Mouse (Mus musculus): ENCODE data around the gene Mex3a. TPM values are rescaled to one million over a fixed set of nuclear protein-coding genes. Genes with fewer than 3 reads are reported as not detected.

Gene Mex3a
- 26.4 and 28.6 TPM in 2 replicates for polyA plus RNA-seq (2015; fragmentation: Nextera tagmentation; extraction: Ambion mirVana)

DNA sequence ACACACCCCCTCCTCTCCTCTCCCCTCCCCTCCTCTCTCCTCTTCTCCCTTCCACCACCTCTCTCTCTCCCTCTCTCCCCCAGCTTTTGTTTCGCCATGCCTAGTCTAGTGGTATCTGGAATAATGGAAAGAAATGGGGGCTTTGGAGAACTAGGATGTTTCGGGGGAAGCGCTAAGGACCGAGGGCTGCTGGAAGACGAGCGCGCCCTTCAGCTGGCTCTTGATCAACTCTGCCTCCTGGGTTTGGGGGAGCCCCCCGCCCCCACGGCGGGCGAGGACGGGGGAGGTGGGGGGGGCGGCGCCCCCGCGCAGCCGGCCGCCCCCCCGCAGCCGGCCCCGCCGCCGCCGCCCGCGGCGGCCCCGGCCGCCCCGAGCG, at the start of gene Mex3a:
Gene Mex3a (plus strand): TSS at position 97 of the 376 bp plus-strand sequence.
- peak within 1 kb of the TSS; percentile 98 for H3K27ac ChIP-seq (replicated peaks)
- WGBS: 0% methylated on average over 7 of the region's 31 CpGs
- no peak for ATAC-seq (ENCODE audit: low FRiP score, low read depth)
- H3K9ac ChIP-seq: peak within 1 kb of the TSS; percentile 91
- peak within 1 kb of the TSS; percentile 90 for H3K4me2 ChIP-seq
- H3K36me3 ChIP-seq: peaks cover 10% of the 10 kb centered on the region
- H3K9me3 ChIP-seq: no peaks in the 10 kb centered on the region
- peak within 1 kb of the TSS; percentile 81 for H3K4me3 ChIP-seq
- no peaks in the 10 kb centered on the region for H3K27me3 ChIP-seq
- peaks cover 70% of the 10 kb centered on the region for H3K4me1 ChIP-seq (replicated peaks)

- no peak overlapping the region for H3K4me3 ChIP-seq
- 85% methylated on average over 8 of the region's 8 CpGs for WGBS
- H3K36me3 ChIP-seq: peaks cover 24% of the 10 kb centered on the region
- H3K27me3 ChIP-seq: peaks cover 50% of the 10 kb centered on the region
- no peak overlapping the region for H3K9ac ChIP-seq
- H3K4me2 ChIP-seq: no peak overlapping the region
- no peak overlapping the region for H3K27ac ChIP-seq (replicated peaks)
- no peaks in the 10 kb centered on the region; the same call in 1 of the 2 replicates for H3K4me1 ChIP-seq (replicated peaks)
- no peaks in the 10 kb centered on the region for H3K9me3 ChIP-seq
- no peak for ATAC-seq (ENCODE audit: low FRiP score, low read depth)
Observed at GRCm38 (mm10) chr3:88483141-88483540, 49.1 kb upstream of the Mex3a start.

GRCm38 (mm10) chr3:88483621-88484020, 48.6 kb upstream of the Mex3a start:
- WGBS: 5% methylated on average over 5 of the region's 5 CpGs
- Histone ChIP-seq H3K4me1 (replicated peaks) (no peaks in the 10 kb centered on the region; the same call in 1 of the 2 replicates), H3K4me2 (no peak overlapping the region), H3K27me3 (peaks cover 50% of the 10 kb centered on the region), H3K36me3 (peaks cover 24% of the 10 kb centered on the region), H3K9me3 (no peaks in the 10 kb centered on the region), H3K9ac (no peak overlapping the region), H3K27ac (replicated peaks) (no peak overlapping the region), H3K4me3 (no peak overlapping the region)
- peak; percentile 49 for ATAC-seq (ENCODE audit: low FRiP score, low read depth)

GRCm38 (mm10) chr3:88484597-88485316, 47.4 kb upstream of the Mex3a start:
- no peak overlapping the region for H3K27ac ChIP-seq (replicated peaks)
- 20% methylated on average over 39 of the region's 39 CpGs for WGBS
- no peaks in the 10 kb centered on the region; the same call in 1 of the 2 replicates for H3K4me1 ChIP-seq (replicated peaks)
- H3K36me3 ChIP-seq: peaks cover 24% of the 10 kb centered on the region
- H3K4me2 ChIP-seq: peak overlapping the region; percentile 26
- no peak overlapping the region for H3K9ac ChIP-seq
- no peaks in the 10 kb centered on the region for H3K9me3 ChIP-seq
- H3K27me3 ChIP-seq: peaks cover 50% of the 10 kb centered on the region
- no peak for ATAC-seq (ENCODE audit: low FRiP score, low read depth)
- no peak overlapping the region for H3K4me3 ChIP-seq

DNA sequence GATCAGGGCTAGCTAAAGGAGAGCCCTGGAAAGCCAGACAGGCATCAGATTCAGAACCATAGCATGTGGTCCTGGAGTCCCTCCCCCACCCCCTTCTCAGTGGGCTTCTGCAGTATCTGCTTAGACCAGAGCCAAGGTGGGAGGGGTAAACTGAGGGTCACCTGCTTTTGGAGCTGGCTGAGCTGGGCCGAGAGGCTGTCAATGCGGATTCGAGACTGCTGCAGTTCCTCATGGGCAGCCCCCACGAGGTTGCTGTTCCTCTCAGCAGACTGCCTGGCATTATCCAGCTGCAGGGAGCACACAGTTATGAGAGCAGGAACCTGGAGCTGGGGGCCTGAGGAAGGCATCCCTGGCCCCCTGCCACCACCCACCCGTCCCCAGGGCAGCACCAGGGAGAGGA, 46.2 kb upstream of the Mex3a start:
- Histone ChIP-seq H3K36me3 (peaks cover 24% of the 10 kb centered on the region), H3K9me3 (no peaks in the 10 kb centered on the region), H3K4me1 (replicated peaks) (no peaks in the 10 kb centered on the region; the same call in 1 of the 2 replicates), H3K4me3 (no peak overlapping the region), H3K4me2 (no peak overlapping the region), H3K27me3 (peaks cover 50% of the 10 kb centered on the region), H3K27ac (replicated peaks) (no peak overlapping the region), H3K9ac (no peak overlapping the region)
- WGBS: 70% methylated on average over 5 of the region's 5 CpGs
- no peak for ATAC-seq (ENCODE audit: low FRiP score, low read depth)

DNA sequence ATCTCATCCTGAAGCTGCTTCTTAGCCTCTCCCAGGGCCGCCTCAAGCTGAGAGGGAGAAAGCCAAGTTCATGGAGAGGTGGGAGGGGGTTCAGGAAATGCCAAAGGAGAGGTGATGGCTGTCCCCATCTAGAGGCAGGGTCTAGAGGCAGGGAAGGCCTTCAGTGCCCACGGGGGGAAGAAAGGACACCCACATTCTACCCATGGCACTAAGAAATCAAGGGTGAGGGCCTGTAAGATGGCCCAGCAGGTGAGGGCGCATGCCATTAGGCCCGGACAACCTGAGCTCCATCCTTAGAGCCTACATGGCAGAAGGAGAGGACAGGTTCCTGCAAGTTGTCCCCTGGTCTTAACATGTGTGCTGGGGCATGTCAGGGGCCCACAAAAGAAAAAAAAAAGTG, 45.3 kb upstream of the Mex3a start:
- Histone ChIP-seq H3K4me3 (no peak overlapping the region), H3K27ac (replicated peaks) (no peak overlapping the region), H3K27me3 (peaks cover 50% of the 10 kb centered on the region), H3K9ac (no peak overlapping the region), H3K4me1 (replicated peaks) (no peaks in the 10 kb centered on the region; the same call in 1 of the 2 replicates), H3K36me3 (peaks cover 24% of the 10 kb centered on the region), H3K9me3 (no peaks in the 10 kb centered on the region), H3K4me2 (no peak overlapping the region)
- WGBS: 76% methylated on average over 4 of the region's 4 CpGs
- no peak for ATAC-seq (ENCODE audit: low FRiP score, low read depth)

- Histone ChIP-seq H3K9ac (no peak overlapping the region), H3K4me2 (no peak overlapping the region), H3K27me3 (peaks cover 50% of the 10 kb centered on the region), H3K9me3 (no peaks in the 10 kb centered on the region), H3K4me1 (replicated peaks) (peaks cover 2% of the 10 kb centered on the region), H3K36me3 (peaks cover 24% of the 10 kb centered on the region), H3K27ac (replicated peaks) (no peak overlapping the region), H3K4me3 (no peak overlapping the region)
- ATAC-seq (ENCODE audit: low FRiP score, low read depth): no peak
- WGBS: 78% methylated on average over 1 of the region's 1 CpGs
Observed at GRCm38 (mm10) chr3:88487396-88487795, 44.8 kb upstream of the Mex3a start.

DNA sequence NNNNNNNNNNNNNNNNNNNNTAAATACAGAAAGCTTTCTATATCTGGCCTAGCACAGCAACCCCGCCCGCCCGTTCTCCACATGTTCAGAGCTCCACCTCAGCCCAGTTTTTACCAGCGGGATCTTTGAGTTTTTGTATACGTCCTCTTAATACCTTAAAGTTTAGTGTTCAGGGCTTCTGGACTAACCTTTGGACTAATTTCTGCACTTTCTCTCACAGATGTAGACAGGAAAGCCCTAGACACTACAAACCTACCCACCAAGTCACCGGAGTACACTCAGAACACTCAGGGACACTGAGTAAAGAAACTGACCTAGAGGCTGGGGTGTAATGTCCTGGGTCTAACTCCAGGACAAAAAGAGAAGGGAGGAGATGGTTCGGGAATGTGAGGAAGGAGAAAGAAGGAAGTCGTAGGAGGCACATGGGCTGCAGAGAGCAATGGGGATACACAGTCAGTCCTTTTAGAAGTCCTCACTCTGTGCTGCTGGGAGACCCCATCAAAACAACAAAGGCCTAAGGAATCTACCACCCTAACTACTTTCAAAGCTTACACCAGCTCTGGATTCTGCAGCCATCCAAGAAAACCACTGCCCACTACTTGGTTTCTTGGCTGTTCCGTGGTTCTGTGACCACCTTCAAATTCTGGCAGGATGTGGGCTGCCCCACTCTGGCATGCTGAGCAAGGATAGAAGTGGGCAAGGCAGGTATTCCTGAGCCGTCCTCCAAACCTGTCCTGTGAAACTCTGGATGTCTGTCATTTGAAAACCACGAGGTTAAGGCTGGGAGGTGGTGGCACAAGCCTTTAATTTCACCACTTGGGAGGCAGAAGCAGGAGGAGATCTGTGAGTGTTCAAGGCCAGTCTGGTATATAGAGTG, 38.3 kb upstream of the Mex3a start:
- 82% methylated on average over 11 of the region's 11 CpGs for WGBS
- Histone ChIP-seq H3K4me2 (peak overlapping the region; percentile 57), H3K4me3 (no peak overlapping the region), H3K9ac (no peak overlapping the region), H3K27ac (replicated peaks) (no peak overlapping the region), H3K4me1 (replicated peaks) (peaks cover 18% of the 10 kb centered on the region), H3K27me3 (no peaks in the 10 kb centered on the region), H3K9me3 (no peaks in the 10 kb centered on the region), H3K36me3 (no peaks in the 10 kb centered on the region)
- ATAC-seq (ENCODE audit: low FRiP score, low read depth): no peak

DNA sequence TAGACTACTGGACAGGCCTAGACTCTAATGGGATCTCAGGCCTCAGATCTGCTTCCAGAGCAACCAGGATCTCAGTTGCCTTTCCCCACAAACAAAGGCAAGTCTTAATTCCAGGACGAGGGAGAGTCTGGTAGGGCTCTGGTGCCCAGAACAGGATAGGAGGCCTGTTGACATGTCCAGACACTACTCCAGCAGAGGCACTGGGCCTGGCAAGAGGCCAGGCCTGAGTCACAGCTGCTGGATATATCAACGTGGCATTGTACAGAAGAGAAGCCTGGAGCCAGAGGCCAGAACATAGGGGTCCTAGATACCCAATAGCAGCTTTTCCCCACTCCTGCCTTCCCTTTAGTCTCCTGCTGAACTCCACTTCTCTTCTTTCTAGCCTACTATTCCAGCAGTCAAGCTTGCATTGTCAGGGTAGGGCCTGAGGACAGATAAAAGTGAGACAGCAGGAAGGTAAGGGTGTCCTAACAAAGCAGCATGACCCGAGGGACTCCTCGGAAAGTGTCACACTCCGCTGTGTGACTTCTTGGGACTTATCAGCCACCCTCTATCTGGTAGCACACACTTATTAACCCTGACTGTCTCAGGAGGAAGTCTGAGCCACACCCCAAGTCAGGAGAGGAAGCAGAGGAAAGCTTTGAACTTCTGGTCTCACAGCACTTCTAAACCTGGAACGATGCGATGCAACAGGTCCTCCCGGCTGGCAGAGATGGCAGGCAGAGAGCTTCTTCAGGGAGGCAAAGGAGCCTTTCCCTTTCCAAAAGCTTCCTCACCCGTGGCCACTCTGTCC, 37.2 kb upstream of the Mex3a start:
- Histone ChIP-seq H3K9ac (no peak overlapping the region), H3K4me3 (no peak overlapping the region), H3K9me3 (no peaks in the 10 kb centered on the region), H3K4me1 (replicated peaks) (peaks cover 18% of the 10 kb centered on the region), H3K27ac (replicated peaks) (0 out of 2 replicates have a peak overlapping the region, but pooled peaks have one; percentile 0), H3K27me3 (no peaks in the 10 kb centered on the region), H3K36me3 (no peaks in the 10 kb centered on the region), H3K4me2 (no peak overlapping the region)
- ATAC-seq (ENCODE audit: low FRiP score, low read depth): no peak
- 63% methylated on average over 9 of the region's 9 CpGs for WGBS

DNA sequence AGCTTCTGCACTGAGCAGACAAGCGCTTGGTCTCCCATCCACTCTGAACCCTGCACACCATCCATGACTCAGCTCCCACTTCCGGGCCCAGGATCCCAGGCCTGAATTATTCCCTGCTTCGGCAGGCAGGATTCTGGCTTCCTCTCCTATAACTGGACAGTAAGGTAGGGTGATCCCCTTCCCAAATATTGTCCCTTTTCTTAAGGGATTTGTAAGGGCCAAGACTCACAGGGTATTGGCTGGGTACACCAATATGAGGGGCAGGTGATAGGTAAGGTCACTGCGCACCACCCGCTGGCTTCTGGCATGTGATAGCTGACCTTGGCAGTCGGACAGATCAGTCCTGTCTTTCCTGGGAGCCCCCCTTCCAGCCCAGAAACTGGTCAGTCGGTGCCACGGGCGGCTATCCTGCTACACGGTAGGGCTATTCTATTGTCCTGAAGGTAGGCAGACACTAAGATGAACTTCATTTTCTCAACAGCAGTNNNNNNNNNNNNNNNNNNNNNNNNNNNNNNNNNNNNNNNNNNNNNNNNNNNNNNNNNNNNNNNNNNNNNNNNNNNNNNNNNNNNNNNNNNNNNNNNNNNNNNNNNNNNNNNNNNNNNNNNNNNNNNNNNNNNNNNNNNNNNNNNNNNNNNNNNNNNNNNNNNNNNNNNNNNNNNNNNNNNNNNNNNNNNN, 36.3 kb upstream of the Mex3a start:
- no peak overlapping the region for H3K9ac ChIP-seq
- no peak overlapping the region for H3K4me3 ChIP-seq
- 82% methylated on average over 10 of the region's 10 CpGs for WGBS
- H3K36me3 ChIP-seq: no peaks in the 10 kb centered on the region
- H3K4me2 ChIP-seq: no peak overlapping the region
- no peaks in the 10 kb centered on the region for H3K27me3 ChIP-seq
- no peak for ATAC-seq (ENCODE audit: low FRiP score, low read depth)
- no peak overlapping the region for H3K27ac ChIP-seq (replicated peaks)
- no peaks in the 10 kb centered on the region for H3K9me3 ChIP-seq
- peaks cover 21% of the 10 kb centered on the region for H3K4me1 ChIP-seq (replicated peaks)

GRCm38 (mm10) chr3:88499580-88499979, 32.6 kb upstream of the Mex3a start:
- H3K4me3 ChIP-seq: no peak overlapping the region
- H3K4me2 ChIP-seq: no peak overlapping the region
- no peak for ATAC-seq (ENCODE audit: low FRiP score, low read depth)
- H3K9me3 ChIP-seq: no peaks in the 10 kb centered on the region
- no peaks in the 10 kb centered on the region for H3K36me3 ChIP-seq
- H3K4me1 ChIP-seq (replicated peaks): peaks cover 35% of the 10 kb centered on the region
- no peak overlapping the region for H3K9ac ChIP-seq
- WGBS: 63% methylated on average over 4 of the region's 4 CpGs
- no peak overlapping the region for H3K27ac ChIP-seq (replicated peaks)
- H3K27me3 ChIP-seq: no peaks in the 10 kb centered on the region

Data from hindbrain, embryonic 15.5 days (tissue).